ENCODE assay signal across 10 mouse cellular contexts in the genomic region with DNA sequence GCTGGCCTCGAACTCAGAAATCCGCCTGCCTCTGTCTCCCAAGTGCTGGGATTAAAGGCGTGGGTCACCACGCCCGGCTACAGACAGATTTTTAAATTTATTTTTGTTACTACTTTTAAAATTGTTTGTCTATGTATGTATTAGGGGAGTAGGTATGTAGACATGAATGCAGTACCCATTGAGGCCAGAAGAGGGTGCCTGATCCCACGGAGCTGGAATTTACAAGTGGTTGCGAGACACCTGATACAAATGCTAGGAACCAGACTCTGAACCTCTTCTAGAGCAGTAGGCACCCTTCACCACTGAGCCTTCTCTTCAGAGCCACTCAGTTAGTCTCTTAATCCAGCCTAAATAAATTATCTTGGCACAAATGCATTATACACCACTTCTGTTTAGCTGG.
A peak's percentile ranks its signal among the peaks of the same experiment; 100 is the strongest.
DNase-seq lines count a peak whose midpoint lies in the region; ATAC-seq and TF ChIP-seq lines count a peak whose summit lies in the region.
"Had no signal": no experiment of that assay in that cellular context is flagged by ENCODE, and none has a peak within 500 bp of the region (broad histone marks: within the 10 kb centered on the region; RNA-seq: fewer than 3 reads in every experiment).

No protein-coding gene starts in this region.

- H3K27ac ChIP-seq in heart, postnatal 0 days (ENCODE audit: low read depth): no peak overlapping the region
- H3K27ac ChIP-seq in limb, embryonic 10.5 days: no peak overlapping the region
- H3K27ac ChIP-seq: hindbrain, embryonic 15.5 days had no signal

- H3K36me3 ChIP-seq in heart, postnatal 0 days (replicated peaks; ENCODE audit: control insufficient read depth, insufficient read depth, low read length): peaks cover 9% of the 10 kb centered on the region
- H3K36me3 ChIP-seq in limb, embryonic 10.5 days: peaks cover 13% of the 10 kb centered on the region; the same call in 1 of the 2 replicates
- H3K36me3 ChIP-seq: hindbrain, embryonic 15.5 days had no signal

- no peak for DNase-seq in heart, postnatal 0 days (ENCODE audit: low spot score)
- DNase-seq in heart, adult 8-10 months (ENCODE audit: low spot score): no peak
- peak; percentile 74 for DNase-seq in lung, postnatal 36 days
- DNase-seq in cerebellum, adult 11 months: no peak
- DNase-seq in left cerebral cortex, postnatal 25 days (ENCODE audit: low spot score in 2 of 2): no peak
- DNase-seq in limb, embryonic 10.5 days (ENCODE audit: low spot score): no peak

- peak; percentile 49 for TF ChIP-seq CTCF in heart, postnatal 0 days (IDR thresholded peaks at IDR 0.05; ENCODE audit: low read depth)

- H3K4me3 ChIP-seq in heart, postnatal 0 days (ENCODE audit: low read depth, low read length): no peak overlapping the region
- H3K4me3 ChIP-seq in limb, embryonic 10.5 days: no peak overlapping the region
- H3K4me3 ChIP-seq: hindbrain, embryonic 15.5 days had no signal

- no peak overlapping the region for H3K9ac ChIP-seq in heart, postnatal 0 days (replicated peaks; ENCODE audit: low read depth, low read length)
- H3K9ac ChIP-seq: hindbrain, embryonic 15.5 days had no signal

- no peaks in the 10 kb centered on the region for H3K9me3 ChIP-seq in heart, postnatal 0 days (replicated peaks; ENCODE audit: control insufficient read depth, low read length)
- H3K9me3 ChIP-seq in limb, embryonic 10.5 days (replicated peaks): no peaks in the 10 kb centered on the region
- H3K9me3 ChIP-seq: hindbrain, embryonic 15.5 days had no signal

- peaks cover 36% of the 10 kb centered on the region for H3K4me1 ChIP-seq in heart, postnatal 0 days (ENCODE audit: control insufficient read depth, insufficient read depth)
- H3K4me1 ChIP-seq in limb, embryonic 10.5 days: no peaks in the 10 kb centered on the region; the same call in 1 of the 2 replicates

- no peak for ATAC-seq in heart, postnatal 0 days (ENCODE audit: insufficient read depth, low read depth)
- ATAC-seq in CD4-positive, CD25-positive, alpha-beta regulatory T cell, adult 4 months: peak; percentile 48
- peak; percentile 77 for ATAC-seq in common myeloid progenitor, adult 5-6 weeks (replicated peaks; ENCODE audit: low read depth, poor library complexity, severe bottlenecking)

- 88% methylated on average over 7 of the region's 7 CpGs for WGBS in heart, postnatal 0 days
- WGBS in limb, embryonic 10.5 days: 82% methylated on average over 7 of the region's 7 CpGs

- no peak for TF ChIP-seq EP300 in heart, postnatal 0 days (IDR thresholded peaks at IDR 0.05; ENCODE audit: low read depth)

- intact Hi-C loops in left cerebral cortex, postnatal 25 days (cut with DNase I): no loop called here

- no peak overlapping the region for H3K4me2 ChIP-seq in heart, postnatal 0 days (ENCODE audit: low read depth, low read length)
- H3K4me2 ChIP-seq: hindbrain, embryonic 15.5 days had no signal

- no peaks in the 10 kb centered on the region for H3K27me3 ChIP-seq in heart, postnatal 0 days (ENCODE audit: control insufficient read depth, insufficient read depth, low read length)
- H3K27me3 ChIP-seq in limb, embryonic 10.5 days (ENCODE audit: low read depth, poor library complexity, severe bottlenecking): no peaks in the 10 kb centered on the region
- H3K27me3 ChIP-seq: hindbrain, embryonic 15.5 days; megakaryocyte, embryonic 14.5 days had no signal
